ENCODE assay signal across 7 mouse cellular contexts in the genomic region with DNA sequence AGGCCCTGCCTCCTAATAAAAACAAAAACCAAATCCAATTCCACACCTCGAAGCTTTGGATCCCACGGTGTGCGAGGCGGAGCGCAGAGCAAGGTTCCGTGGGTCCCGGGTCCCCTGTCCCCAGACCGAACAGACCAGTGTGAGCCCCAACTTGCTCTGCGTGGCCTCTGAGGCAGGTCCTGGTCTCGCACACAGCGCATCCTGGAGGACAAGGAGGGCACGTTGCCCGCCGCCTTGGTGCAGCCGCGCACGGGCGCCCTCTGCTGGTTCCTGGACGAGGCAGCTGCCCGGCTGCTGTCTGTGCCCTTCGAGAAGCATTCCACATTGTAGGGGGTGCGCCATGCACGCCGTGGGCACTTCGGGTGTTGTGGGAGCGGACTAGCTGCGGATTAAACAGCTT. TPM values are rescaled to one million over a fixed set of nuclear protein-coding genes. Genes with fewer than 3 reads are reported as not detected.
DNase-seq lines count a peak whose midpoint lies in the region; ATAC-seq lines count a peak whose summit lies in the region.

No protein-coding gene starts in this region.

- ATAC-seq in limb, embryonic 12.5 days (ENCODE audit: insufficient number of reproducible peaks, insufficient read depth, low FRiP score, low TSS enrichment, low read depth) = no peak
- ATAC-seq in midbrain, embryonic 16.5 days = 0 out of 2 replicates have a peak, but pooled peaks have one; percentile 2

- peak overlapping the region; percentile 31 for H3K4me3 ChIP-seq in embryonic facial prominence, embryonic 10.5 days
- no peak overlapping the region for H3K4me3 ChIP-seq in limb, embryonic 12.5 days (replicated peaks)
- H3K4me3 ChIP-seq in midbrain, embryonic 16.5 days (ENCODE audit: low read depth, low read length) = no peak overlapping the region

- peaks cover 25% of the 10 kb centered on the region for H3K36me3 ChIP-seq in embryonic facial prominence, embryonic 10.5 days (replicated peaks)
- peaks cover 14% of the 10 kb centered on the region for H3K36me3 ChIP-seq in limb, embryonic 12.5 days
- H3K36me3 ChIP-seq in midbrain, embryonic 16.5 days (ENCODE audit: control insufficient read depth, insufficient read depth, low read length) = no peaks in the 10 kb centered on the region

- 8% methylated on average over 27 of the region's 27 CpGs for WGBS in embryonic facial prominence, embryonic 10.5 days
- 8% methylated on average over 27 of the region's 27 CpGs for WGBS in limb, embryonic 12.5 days
- 9% methylated on average over 27 of the region's 27 CpGs for WGBS in midbrain, embryonic 16.5 days

- H3K9me3 ChIP-seq in embryonic facial prominence, embryonic 10.5 days = no peaks in the 10 kb centered on the region
- no peaks in the 10 kb centered on the region for H3K9me3 ChIP-seq in limb, embryonic 12.5 days
- H3K9me3 ChIP-seq in midbrain, embryonic 16.5 days (replicated peaks; ENCODE audit: control insufficient read depth, low read length, poor library complexity, severe bottlenecking) = no peaks in the 10 kb centered on the region

- H3K27me3 ChIP-seq in embryonic facial prominence, embryonic 10.5 days (replicated peaks; ENCODE audit: low read depth, poor library complexity, severe bottlenecking) = peaks cover 22% of the 10 kb centered on the region
- peaks cover 18% of the 10 kb centered on the region for H3K27me3 ChIP-seq in limb, embryonic 12.5 days
- peaks cover 11% of the 10 kb centered on the region for H3K27me3 ChIP-seq in midbrain, embryonic 16.5 days (ENCODE audit: control insufficient read depth, insufficient read depth, low read depth, low read length)

- H3K4me2 ChIP-seq in limb, embryonic 12.5 days = 0 out of 2 replicates have a peak overlapping the region, but pooled peaks have one; percentile 15
- H3K4me2 ChIP-seq in midbrain, embryonic 16.5 days (ENCODE audit: low read length) = peak overlapping the region; percentile 36; the same call in 1 of the 2 replicates

- H3K27ac ChIP-seq in embryonic facial prominence, embryonic 10.5 days (replicated peaks) = peak overlapping the region; percentile 55
- no peak overlapping the region for H3K27ac ChIP-seq in limb, embryonic 12.5 days
- no peak overlapping the region for H3K27ac ChIP-seq in midbrain, embryonic 16.5 days (ENCODE audit: low read length)

- peak; percentile 96 for DNase-seq in adrenal gland, postnatal 14 days
- DNase-seq in embryonic facial prominence, embryonic 10.5 days (ENCODE audit: low spot score) = peak; percentile 92
- DNase-seq in heart, adult 11 months = peak; percentile 98
- peak; percentile 78 to 90 for DNase-seq in kidney, adult 8-10 months
- DNase-seq in spleen, adult 18-20 months = peak; percentile 82 to 93

- peaks cover 39% of the 10 kb centered on the region for H3K4me1 ChIP-seq in embryonic facial prominence, embryonic 10.5 days
- peaks cover 28% of the 10 kb centered on the region for H3K4me1 ChIP-seq in limb, embryonic 12.5 days (replicated peaks)
- H3K4me1 ChIP-seq in midbrain, embryonic 16.5 days (ENCODE audit: control insufficient read depth, insufficient read depth, low read length) = peaks cover 16% of the 10 kb centered on the region

- H3K9ac ChIP-seq in limb, embryonic 12.5 days (replicated peaks) = no peak overlapping the region
- H3K9ac ChIP-seq in midbrain, embryonic 16.5 days (ENCODE audit: low read depth, low read length) = no peak overlapping the region

RNA-seq across cellular contexts. Expression of a gene that starts 1.6 kb away (rescaled TPM):
- 2.6 and 6.2 TPM in 2 replicates for total RNA-seq in adrenal gland, postnatal 14 days (2021)
- polyA plus RNA-seq in embryonic facial prominence, embryonic 10.5 days (2016; fragmentation: Nextera tagmentation; extraction: Ambion mirVana) = 4.8 and 5.0 TPM in 2 replicates
- 4.6 and 6.6 TPM in 2 replicates for polyA plus RNA-seq in limb, embryonic 12.5 days (2016; fragmentation: Nextera tagmentation; extraction: Ambion mirVana)
- 6.4 and 7.9 TPM in 2 replicates for polyA plus RNA-seq in midbrain, embryonic 16.5 days (2015; fragmentation: Nextera tagmentation; extraction: Ambion mirVana)

RNA-seq across cellular contexts. Expression of a gene that starts 3.9 kb away (rescaled TPM):
- 212 and 250 TPM in 2 replicates for total RNA-seq in adrenal gland, postnatal 14 days (2021)
- polyA plus RNA-seq in embryonic facial prominence, embryonic 10.5 days (2016; fragmentation: Nextera tagmentation; extraction: Ambion mirVana) = 249 and 260 TPM in 2 replicates
- polyA plus RNA-seq in limb, embryonic 12.5 days (2016; fragmentation: Nextera tagmentation; extraction: Ambion mirVana) = 228 and 243 TPM in 2 replicates
- polyA plus RNA-seq in midbrain, embryonic 16.5 days (2015; fragmentation: Nextera tagmentation; extraction: Ambion mirVana) = 219 and 237 TPM in 2 replicates

RNA-seq across cellular contexts. Expression of a gene that starts 14.9 kb away (rescaled TPM):
- total RNA-seq in adrenal gland, postnatal 14 days (2021) = 60.0 and 62.0 TPM in 2 replicates
- 52.1 and 53.7 TPM in 2 replicates for polyA plus RNA-seq in embryonic facial prominence, embryonic 10.5 days (2016; fragmentation: Nextera tagmentation; extraction: Ambion mirVana)
- 61.4 and 65.9 TPM in 2 replicates for polyA plus RNA-seq in limb, embryonic 12.5 days (2016; fragmentation: Nextera tagmentation; extraction: Ambion mirVana)
- 68.8 and 70.8 TPM in 2 replicates for polyA plus RNA-seq in midbrain, embryonic 16.5 days (2015; fragmentation: Nextera tagmentation; extraction: Ambion mirVana)

RNA-seq across cellular contexts. Expression of a gene that starts 27.2 kb away (rescaled TPM):
- 91.6 and 93.6 TPM in 2 replicates for total RNA-seq in adrenal gland, postnatal 14 days (2021)
- polyA plus RNA-seq in embryonic facial prominence, embryonic 10.5 days (2016; fragmentation: Nextera tagmentation; extraction: Ambion mirVana) = 21.8 and 30.7 TPM in 2 replicates
- polyA plus RNA-seq in limb, embryonic 12.5 days (2016; fragmentation: Nextera tagmentation; extraction: Ambion mirVana) = 45.5 and 50.0 TPM in 2 replicates
- 71.4 and 79.2 TPM in 2 replicates for polyA plus RNA-seq in midbrain, embryonic 16.5 days (2015; fragmentation: Nextera tagmentation; extraction: Ambion mirVana)

RNA-seq across cellular contexts. Expression of a gene that starts 29.5 kb away (rescaled TPM):
- 0.53 and 1.0 TPM in 2 replicates for total RNA-seq in adrenal gland, postnatal 14 days (2021)
- 0.15 TPM in 1 of 2 replicates, not detected in the other for polyA plus RNA-seq in embryonic facial prominence, embryonic 10.5 days (2016; fragmentation: Nextera tagmentation; extraction: Ambion mirVana)
- polyA plus RNA-seq in limb, embryonic 12.5 days (2016; fragmentation: Nextera tagmentation; extraction: Ambion mirVana) = not detected in 2 replicates
- not detected in 2 replicates for polyA plus RNA-seq in midbrain, embryonic 16.5 days (2015; fragmentation: Nextera tagmentation; extraction: Ambion mirVana)
